Mouse (Mus musculus) midbrain, embryonic 10.5 days (tissue): ENCODE results near the gene Tfr2. TPM values are rescaled to one million over a fixed set of nuclear protein-coding genes. Genes with fewer than 3 reads are reported as not detected.
A peak's percentile ranks its signal among the peaks of the same experiment; 100 is the strongest.
"Not testable (repeated sequence)": the region's sequence is repeated elsewhere in the genome, so short reads cannot be mapped to it uniquely, and the experiment has no call there.

Experiments used
- DNase-seq: peaks from one replicate; pipeline ENCODE4 v3.0.0-alpha.2; 2017; ENCODE audit warnings: low spot score
- H3K27ac ChIP-seq: fragments of 300-500 bp; sonication (generic); replicated peaks from 2 replicates; pipeline ENCODE4 v1.5.1; 2016; ENCODE audit warnings: mild to moderate bottlenecking
- H3K27me3 ChIP-seq: fragments of 300-500 bp; sonication (generic); 2 replicates; pipeline ENCODE4 v1.6.1; 2016; ENCODE audit warnings: low read depth, mild to moderate bottlenecking; ENCODE audit not compliant: poor library complexity, severe bottlenecking
- H3K36me3 ChIP-seq: fragments of 300-500 bp; sonication (generic); 2 replicates; pipeline ENCODE4 v1.6.1; 2016; ENCODE audit warnings: mild to moderate bottlenecking, moderate library complexity
- H3K4me1 ChIP-seq: fragments of 300-500 bp; sonication (generic); 2 replicates; pipeline ENCODE4 v1.6.1; 2016
- H3K4me3 ChIP-seq: fragments of 300-500 bp; sonication (generic); 2 replicates; pipeline ENCODE4 v1.5.1; 2016; ENCODE audit warnings: mild to moderate bottlenecking, moderate library complexity
- H3K9me3 ChIP-seq: fragments of 300-500 bp; sonication (generic); replicated peaks from 2 replicates; pipeline ENCODE4 v1.6.1; 2016; ENCODE audit warnings: mild to moderate bottlenecking
- WGBS: fragments of 180-500 bp; shearing (Covaris S2); methylation state at CpG from one replicate; pipeline ENCODE4 v1.1.7; 2016; 5-methylcytosine and 5-hydroxymethylcytosine counted together
- polyA plus RNA-seq: library from polyadenylated mRNA; unstranded; fragments of >200 nt; fragmentation: Nextera tagmentation; extraction: Ambion mirVana; gene quantifications from 2 replicates; pipeline ENCODE4 v1.2.1, GENCODE M21; 2016

Gene Tfr2
- polyA plus RNA-seq, 1 experiment from 2014 or later, result 2.2 TPM

- H3K27me3 ChIP-seq, result no peaks in the 10 kb centered on the region
- WGBS, result 2% methylated on average over 19 of the region's 19 CpGs
- H3K9me3 ChIP-seq, result no peaks in the 10 kb centered on the region; the same call in 1 of the 2 replicates
- peaks cover 18% of the 10 kb centered on the region for H3K36me3 ChIP-seq
- no peak for DNase-seq
- H3K4me3 ChIP-seq, result peak overlapping the region; percentile 67
- H3K27ac ChIP-seq, result peak overlapping the region; percentile 97
- peaks cover 50% of the 10 kb centered on the region for H3K4me1 ChIP-seq
Measured at GRCm38 (mm10) chr5:137600281-137600618, 30.6 kb downstream of the Tfr2 start.

GRCm38 (mm10) chr5:137600619-137601364 is 31.2 kb downstream of the Tfr2 start, which contains the start of gene Mospd3:
Gene Mospd3, minus strand, starts transcription at chr5:137601058.
- WGBS, result under 1% methylated on average over 41 of the region's 41 CpGs
- H3K4me3 ChIP-seq, result peak within 1 kb of the TSS; percentile 67
- no peaks in the 10 kb centered on the region; the same call in 1 of the 2 replicates for H3K9me3 ChIP-seq
- H3K27ac ChIP-seq, result peak within 1 kb of the TSS; percentile 97
- H3K27me3 ChIP-seq, result no peaks in the 10 kb centered on the region
- peak; percentile 96 for DNase-seq
- H3K36me3 ChIP-seq, result peaks cover 19% of the 10 kb centered on the region
- peaks cover 55% of the 10 kb centered on the region for H3K4me1 ChIP-seq

DNA sequence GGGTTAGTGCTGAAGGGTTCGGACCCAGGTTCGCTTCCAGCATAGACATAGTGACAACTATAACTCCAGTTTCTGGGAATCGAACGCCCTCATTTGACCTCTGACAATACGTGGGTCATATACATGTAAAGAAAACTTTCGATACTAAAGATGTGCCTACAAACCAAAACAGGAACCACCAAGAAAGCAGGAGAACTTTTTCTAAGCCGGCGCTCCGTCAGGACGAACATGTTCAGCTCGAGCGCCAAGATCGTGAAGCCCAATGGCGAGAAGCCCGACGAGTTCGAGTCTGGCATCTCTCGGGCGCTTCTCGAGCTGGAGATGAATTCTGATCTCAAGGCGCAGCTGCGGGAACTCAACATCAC is 31.7 kb downstream of the Tfr2 start:
- peak; percentile 55 for DNase-seq
- H3K27ac ChIP-seq, result peak overlapping the region; percentile 97
- WGBS, result under 1% methylated on average over 22 of the region's 22 CpGs
- H3K4me1 ChIP-seq, result peaks cover 58% of the 10 kb centered on the region
- H3K9me3 ChIP-seq, result no peaks in the 10 kb centered on the region; the same call in 1 of the 2 replicates
- H3K36me3 ChIP-seq, result peaks cover 24% of the 10 kb centered on the region
- H3K27me3 ChIP-seq, result no peaks in the 10 kb centered on the region
- peak overlapping the region; percentile 67 for H3K4me3 ChIP-seq

- H3K4me1 ChIP-seq, result peaks cover 73% of the 10 kb centered on the region
- no peaks in the 10 kb centered on the region for H3K9me3 ChIP-seq
- peaks cover 14% of the 10 kb centered on the region; the same call in 1 of the 2 replicates for H3K36me3 ChIP-seq
- DNase-seq, result peak; percentile 20
- WGBS, result 7% methylated on average over 26 of the region's 26 CpGs
- H3K4me3 ChIP-seq, result peak overlapping the region; percentile 43
- H3K27me3 ChIP-seq, result peaks cover 37% of the 10 kb centered on the region
- peak overlapping the region; percentile 59 for H3K27ac ChIP-seq
Measured at GRCm38 (mm10) chr5:137607860-137608653, 38.4 kb downstream of the Tfr2 start.

GRCm38 (mm10) chr5:137608654-137609190 is 39.1 kb downstream of the Tfr2 start:
- 16% methylated on average over 23 of the region's 23 CpGs for WGBS
- H3K27me3 ChIP-seq, result peaks cover 37% of the 10 kb centered on the region
- peak overlapping the region; percentile 43 for H3K4me3 ChIP-seq
- peaks cover 74% of the 10 kb centered on the region for H3K4me1 ChIP-seq
- H3K27ac ChIP-seq, result peak overlapping the region; percentile 59
- H3K9me3 ChIP-seq, result no peaks in the 10 kb centered on the region
- peaks cover 14% of the 10 kb centered on the region; the same call in 1 of the 2 replicates for H3K36me3 ChIP-seq
- DNase-seq, result no peak

DNA sequence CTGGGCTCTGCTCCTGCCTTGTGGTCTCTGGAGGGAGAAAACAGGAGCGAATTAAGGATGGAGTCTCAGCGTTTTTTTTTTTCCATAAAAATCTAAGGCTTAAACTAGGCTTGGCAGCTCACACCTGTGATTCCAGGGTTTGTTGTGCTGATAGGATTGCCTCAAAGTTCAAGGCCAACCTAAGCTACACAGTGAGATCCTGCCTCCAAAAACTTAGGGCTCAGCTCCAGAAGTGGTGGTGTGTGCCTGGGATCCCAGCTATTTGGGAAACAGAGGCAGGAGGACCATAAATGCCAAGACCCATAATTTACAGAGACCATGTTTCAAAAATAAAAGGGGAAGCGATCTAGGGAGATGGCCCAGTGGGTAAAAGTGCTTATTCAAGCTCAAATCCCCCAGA is 39.7 kb downstream of the Tfr2 start:
- H3K9me3 ChIP-seq, result no peaks in the 10 kb centered on the region
- peaks cover 37% of the 10 kb centered on the region for H3K27me3 ChIP-seq
- H3K4me1 ChIP-seq, result peaks cover 71% of the 10 kb centered on the region
- H3K27ac ChIP-seq, result no peak overlapping the region
- WGBS, result 61% methylated on average over 3 of the region's 3 CpGs
- H3K4me3 ChIP-seq, result no peak overlapping the region
- DNase-seq, result no peak
- peaks cover 14% of the 10 kb centered on the region; the same call in 1 of the 2 replicates for H3K36me3 ChIP-seq

- Histone ChIP-seq H3K4me1 (peaks cover 71% of the 10 kb centered on the region), H3K27me3 (peaks cover 37% of the 10 kb centered on the region), H3K27ac (peak overlapping the region; percentile 76), H3K9me3 (no peaks in the 10 kb centered on the region), H3K36me3 (peaks cover 14% of the 10 kb centered on the region; the same call in 1 of the 2 replicates), H3K4me3 (peak overlapping the region; percentile 25)
- DNase-seq, result no peak
- WGBS, result 76% methylated on average over 4 of the region's 4 CpGs
Measured at GRCm38 (mm10) chr5:137610056-137610455, 40.4 kb downstream of the Tfr2 start.

GRCm38 (mm10) chr5:137610548-137611244 is 41.1 kb downstream of the Tfr2 start:
- Histone ChIP-seq H3K4me1 (peaks cover 65% of the 10 kb centered on the region), H3K27me3 (peaks cover 37% of the 10 kb centered on the region)

GRCm38 (mm10) chr5:137611245-137611602 is 41.6 kb downstream of the Tfr2 start:
- Histone ChIP-seq H3K36me3 (peaks cover 9% of the 10 kb centered on the region; the same call in 1 of the 2 replicates), H3K4me1 (peaks cover 61% of the 10 kb centered on the region), H3K9me3 (no peaks in the 10 kb centered on the region), H3K4me3 (peak overlapping the region; percentile 25), H3K27ac (peak overlapping the region; percentile 76), H3K27me3 (peaks cover 37% of the 10 kb centered on the region)
- 31% methylated on average over 6 of the region's 6 CpGs for WGBS
- DNase-seq, result peak; percentile 63

More at GRCm38 (mm10) chr5:137610548-137611244, 41.1 kb downstream of the Tfr2 start:
- Histone ChIP-seq H3K36me3 (peaks cover 14% of the 10 kb centered on the region; the same call in 1 of the 2 replicates), H3K4me3 (peak overlapping the region; percentile 25), H3K9me3 (no peaks in the 10 kb centered on the region), H3K27ac (peak overlapping the region; percentile 76)
- WGBS, result 19% methylated on average over 12 of the region's 12 CpGs
- DNase-seq, result peak; percentile 66

- Histone ChIP-seq H3K27ac (peak overlapping the region; percentile 76), H3K4me1 (peaks cover 55% of the 10 kb centered on the region), H3K27me3 (peaks cover 24% of the 10 kb centered on the region), H3K4me3 (no peak overlapping the region; the same call in 1 of the 2 replicates), H3K36me3 (no peaks in the 10 kb centered on the region), H3K9me3 (no peaks in the 10 kb centered on the region)
- no peak for DNase-seq
- WGBS, result 68% methylated on average over 5 of the region's 5 CpGs
Measured at GRCm38 (mm10) chr5:137613076-137613475, 43.4 kb downstream of the Tfr2 start.

DNA sequence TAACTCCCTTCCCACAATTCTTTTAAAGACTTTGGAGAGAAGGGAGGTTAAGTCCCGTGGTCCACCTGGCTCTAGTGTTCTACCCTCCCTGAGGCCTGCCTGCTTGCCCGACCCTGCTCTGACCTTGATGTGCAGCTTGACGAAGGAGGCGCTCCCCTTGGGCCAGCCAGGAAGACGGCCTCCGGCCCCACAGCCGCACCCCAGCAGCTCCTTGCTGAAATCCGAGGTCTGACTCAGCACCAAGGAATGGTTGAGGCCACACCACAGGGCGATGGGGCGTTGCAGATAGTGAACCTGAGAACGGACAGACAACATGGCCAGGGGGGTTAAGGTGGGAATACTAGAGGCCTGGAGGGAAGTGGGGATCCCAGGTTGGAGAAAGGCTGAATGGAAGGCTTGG is 43.9 kb downstream of the Tfr2 start, which contains the start of gene Pcolce:
Gene Pcolce (minus strand): TSS at position 235 of the 400 bp plus-strand sequence.
- Histone ChIP-seq H3K36me3 (no peaks in the 10 kb centered on the region), H3K27me3 (peaks cover 19% of the 10 kb centered on the region), H3K9me3 (no peaks in the 10 kb centered on the region), H3K4me3 (no peak within 1 kb of the TSS; the same call in 1 of the 2 replicates), H3K4me1 (peaks cover 50% of the 10 kb centered on the region), H3K27ac (peak within 1 kb of the TSS; percentile 76)
- DNase-seq, result no peak
- 65% methylated on average over 11 of the region's 11 CpGs for WGBS

DNA sequence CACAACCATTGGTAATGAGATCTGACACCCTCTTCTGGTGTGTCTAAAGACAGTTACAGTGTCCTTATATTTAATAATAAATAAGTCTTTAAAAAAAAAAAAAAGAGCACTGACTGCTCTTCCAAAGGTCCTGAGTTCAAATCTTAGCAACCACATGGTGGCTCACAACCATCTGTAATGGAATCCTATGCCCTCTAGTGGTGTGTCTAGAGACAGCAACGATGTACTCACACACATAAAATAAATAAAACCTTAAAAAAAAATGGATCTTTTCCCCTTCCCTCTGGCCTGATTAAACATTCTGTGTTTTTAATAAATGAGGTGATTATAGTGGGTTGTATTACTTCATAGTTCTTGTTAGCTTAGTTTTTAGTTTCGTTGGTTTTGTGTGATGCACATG is 45.3 kb downstream of the Tfr2 start:
- H3K4me3 ChIP-seq, H3K27me3 ChIP-seq, H3K9me3 ChIP-seq, DNase-seq, H3K36me3 ChIP-seq, H3K27ac ChIP-seq: not testable (repeated sequence)
- peaks cover 38% of the 10 kb centered on the region for H3K4me1 ChIP-seq
- 89% methylated on average over 2 of the region's 2 CpGs for WGBS
